Mouse (Mus musculus) liver, embryonic 13.5 days (tissue): ENCODE data around the gene Nsl1. TPM values are rescaled to one million over a fixed set of nuclear protein-coding genes. Genes with fewer than 3 reads are reported as not detected.

Experiments
- ATAC-seq: fragments of 200-750 bp; cut with Nextera tagmentation; 2 replicates; pipeline ENCODE4 v1.8.0; 2017; ENCODE audit warnings: low read depth, mild to moderate bottlenecking, moderate number of reproducible peaks, moderate library complexity
- DNase-seq: peaks from one replicate; pipeline ENCODE4 v3.0.0; 2022
- H3K27ac ChIP-seq: fragments of 300-500 bp; sonication (generic); 2 replicates; pipeline ENCODE4 v1.5.1; 2015; ENCODE audit warnings: moderate library complexity, mild to moderate bottlenecking, inconsistent platforms
- H3K27me3 ChIP-seq: fragments of 300-500 bp; sonication (generic); 2 replicates; pipeline ENCODE4 v1.6.1; 2015; ENCODE audit warnings: mild to moderate bottlenecking, inconsistent platforms
- H3K36me3 ChIP-seq: fragments of 300-500 bp; sonication (generic); 2 replicates; pipeline ENCODE4 v1.6.1; 2015; ENCODE audit warnings: mild to moderate bottlenecking, inconsistent platforms
- H3K4me1 ChIP-seq: fragments of 300-500 bp; sonication (generic); replicated peaks from 2 replicates; pipeline ENCODE4 v1.6.1; 2015; ENCODE audit warnings: inconsistent platforms
- H3K4me2 ChIP-seq: fragments of 300-500 bp; sonication (generic); 2 replicates; pipeline ENCODE4 v1.6.1; 2015; ENCODE audit warnings: inconsistent platforms, mild to moderate bottlenecking, moderate library complexity
- H3K4me3 ChIP-seq: fragments of 300-500 bp; sonication (generic); replicated peaks from 2 replicates; pipeline ENCODE4 v1.5.1; 2015; ENCODE audit warnings: mild to moderate bottlenecking, inconsistent platforms
- H3K9ac ChIP-seq: fragments of 300-500 bp; sonication (generic); 2 replicates; pipeline ENCODE4 v1.6.1; 2015; ENCODE audit warnings: mild to moderate bottlenecking, inconsistent platforms
- H3K9me3 ChIP-seq: fragments of 300-500 bp; sonication (generic); replicated peaks from 2 replicates; pipeline ENCODE4 v1.6.1; 2016; ENCODE audit warnings: inconsistent platforms
- WGBS: fragments of 180-500 bp; shearing (Covaris S2); methylation state at CpG from one replicate; pipeline ENCODE4 v1.1.7; 2015; ENCODE audit not compliant: insufficient replicate concordance; 5-methylcytosine and 5-hydroxymethylcytosine counted together
- polyA plus RNA-seq: library from polyadenylated mRNA; unstranded; fragments of >200 nt; fragmentation: Nextera tagmentation; extraction: Ambion mirVana; gene quantifications from 2 replicates; pipeline ENCODE4 v1.2.1, GENCODE M21; 2015

Gene Nsl1
- polyA plus RNA-seq, 1 experiment from 2014 or later = 16.7 TPM

DNA sequence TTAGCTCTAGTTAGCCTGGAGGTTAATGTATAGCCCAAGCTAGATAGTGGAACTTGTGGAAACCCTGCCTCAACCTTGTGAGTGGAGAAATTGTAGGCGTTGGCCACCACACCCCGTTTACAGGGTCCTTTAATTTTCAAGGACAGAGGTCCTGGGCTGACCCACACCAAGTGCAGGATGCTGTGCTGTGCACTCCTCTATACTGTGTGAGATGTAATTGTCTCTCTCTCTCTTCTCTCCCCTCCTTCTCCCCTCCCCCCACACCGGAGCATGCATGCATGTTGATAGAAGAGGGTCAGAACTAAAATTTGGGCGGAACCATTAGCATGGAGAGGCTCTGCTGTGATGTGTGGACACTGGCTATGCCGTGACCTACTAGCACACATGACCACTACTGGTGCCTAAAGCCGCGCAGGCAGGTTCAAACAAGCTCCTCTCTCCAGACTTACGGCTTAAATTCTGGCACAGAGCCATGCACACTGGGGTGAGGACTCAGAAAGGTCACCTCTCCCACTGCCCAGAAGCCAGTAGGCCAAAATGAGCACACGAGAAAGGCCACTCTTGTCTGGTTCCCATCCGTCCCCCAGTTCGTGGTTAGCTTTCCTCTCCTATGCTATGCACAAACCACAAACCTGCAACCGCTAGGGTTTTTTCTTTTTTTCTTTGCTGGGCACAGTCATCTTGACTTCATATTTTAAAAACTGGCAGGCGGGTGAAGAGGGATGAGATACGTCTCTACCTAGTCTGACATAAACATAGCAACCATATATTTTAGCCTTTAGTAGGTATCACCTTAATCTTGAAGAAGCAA, 34.3 kb downstream of the Nsl1 start:
- H3K4me2 ChIP-seq = peak overlapping the region; percentile 71
- H3K36me3 ChIP-seq = no peaks in the 10 kb centered on the region
- peak overlapping the region; percentile 56; the same call in 1 of the 2 replicates for H3K4me3 ChIP-seq
- H3K27ac ChIP-seq = no peak overlapping the region
- no peak overlapping the region for H3K9ac ChIP-seq
- peaks cover 66% of the 10 kb centered on the region for H3K27me3 ChIP-seq
- H3K9me3 ChIP-seq = no peaks in the 10 kb centered on the region
- 34% methylated on average over 14 of the region's 14 CpGs for WGBS
- ATAC-seq = 0 out of 2 replicates have a peak, but pooled peaks have one; percentile 22
- no peak for DNase-seq
- peaks cover 22% of the 10 kb centered on the region for H3K4me1 ChIP-seq

DNA sequence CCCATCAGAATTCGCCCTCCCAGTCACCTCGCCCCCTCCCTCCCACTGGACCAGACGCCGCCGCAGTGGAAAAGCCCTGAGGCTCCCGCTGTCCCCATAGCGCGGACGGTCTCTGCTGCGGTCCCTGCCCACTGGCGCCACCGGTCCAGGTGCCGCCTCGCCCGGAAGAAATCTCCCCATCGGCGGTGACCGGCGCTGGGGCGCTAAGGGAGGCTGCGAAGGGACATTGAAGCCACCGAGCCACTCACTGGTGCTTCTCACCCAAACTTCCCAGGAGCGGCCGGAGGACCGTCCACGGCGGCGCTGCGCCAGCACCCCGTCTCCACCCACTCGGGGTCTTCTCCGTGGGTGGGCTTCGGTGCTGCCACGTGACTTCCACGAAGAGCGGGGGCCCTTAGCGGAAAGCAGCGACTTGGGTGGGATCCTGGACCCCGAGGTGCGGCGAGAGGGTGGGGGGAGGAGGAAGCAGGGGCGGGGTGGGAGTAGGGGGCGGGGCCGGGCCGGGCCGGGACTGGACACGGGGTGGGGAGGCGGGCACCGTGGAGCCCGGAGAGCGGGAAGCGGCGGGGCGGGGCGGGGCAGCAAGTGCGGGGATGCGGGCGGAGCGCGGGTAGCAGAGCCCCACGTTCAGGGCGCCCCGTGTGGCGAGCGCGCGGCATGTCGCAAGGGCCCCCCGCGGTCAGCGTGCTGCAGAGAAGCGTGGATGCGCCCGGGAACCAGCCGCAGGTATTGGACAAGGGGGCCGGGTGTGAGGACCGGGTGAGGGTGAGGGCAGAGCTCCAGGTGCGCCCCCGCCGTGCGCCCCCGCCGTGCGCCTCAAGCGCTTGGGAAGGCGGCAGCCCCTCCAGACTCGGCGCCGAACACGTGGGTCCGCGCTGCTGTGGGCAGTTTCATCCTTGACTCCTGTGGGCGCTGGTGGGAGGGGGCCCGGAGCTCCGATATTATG, 35.3 kb downstream of the Nsl1 start, which contains the start of gene Batf3:
TSS of gene Batf3 (plus strand) at position 46 of the 946 bp plus-strand sequence.
- H3K9ac ChIP-seq = peak within 1 kb of the TSS; percentile 50
- ATAC-seq (peak; percentile 26; the same call in 1 of the 2 replicates), DNase-seq (no peak)
- no peak within 1 kb of the TSS for H3K27ac ChIP-seq
- WGBS = 1% methylated on average over 90 of the region's 95 CpGs
- peaks cover 66% of the 10 kb centered on the region for H3K27me3 ChIP-seq
- H3K9me3 ChIP-seq = no peaks in the 10 kb centered on the region
- peak within 1 kb of the TSS; percentile 71 for H3K4me2 ChIP-seq
- H3K4me3 ChIP-seq = peak within 1 kb of the TSS; percentile 56
- H3K36me3 ChIP-seq = no peaks in the 10 kb centered on the region
- peaks cover 19% of the 10 kb centered on the region for H3K4me1 ChIP-seq

DNA sequence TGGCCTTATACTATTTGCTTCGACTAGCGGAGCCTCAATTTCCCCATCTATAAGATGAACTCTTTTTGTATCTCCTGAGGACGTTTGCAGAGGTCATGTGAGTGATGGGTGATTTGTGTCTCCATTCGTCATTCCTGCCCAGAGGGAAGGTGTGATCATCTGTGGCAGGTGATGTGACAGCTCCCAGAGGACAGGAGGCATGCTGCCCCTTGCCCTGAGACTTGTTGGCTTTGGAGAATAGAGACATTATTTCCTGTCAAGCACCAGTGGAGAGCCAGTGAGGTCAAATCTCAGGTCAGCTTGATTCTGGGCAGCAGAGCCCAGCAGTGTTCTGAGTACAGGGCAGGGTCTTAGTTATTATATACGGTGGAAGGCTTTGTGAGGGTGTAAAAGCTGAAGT, 36.3 kb downstream of the Nsl1 start:
- peak overlapping the region; percentile 56; the same call in 1 of the 2 replicates for H3K4me3 ChIP-seq
- peaks cover 65% of the 10 kb centered on the region for H3K27me3 ChIP-seq
- H3K27ac ChIP-seq = no peak overlapping the region
- no peak overlapping the region for H3K9ac ChIP-seq
- H3K4me1 ChIP-seq = peaks cover 19% of the 10 kb centered on the region
- ATAC-seq (no peak), DNase-seq (no peak)
- H3K9me3 ChIP-seq = no peaks in the 10 kb centered on the region
- H3K4me2 ChIP-seq = no peak overlapping the region
- H3K36me3 ChIP-seq = no peaks in the 10 kb centered on the region
- WGBS = 38% methylated on average over 5 of the region's 5 CpGs

DNA sequence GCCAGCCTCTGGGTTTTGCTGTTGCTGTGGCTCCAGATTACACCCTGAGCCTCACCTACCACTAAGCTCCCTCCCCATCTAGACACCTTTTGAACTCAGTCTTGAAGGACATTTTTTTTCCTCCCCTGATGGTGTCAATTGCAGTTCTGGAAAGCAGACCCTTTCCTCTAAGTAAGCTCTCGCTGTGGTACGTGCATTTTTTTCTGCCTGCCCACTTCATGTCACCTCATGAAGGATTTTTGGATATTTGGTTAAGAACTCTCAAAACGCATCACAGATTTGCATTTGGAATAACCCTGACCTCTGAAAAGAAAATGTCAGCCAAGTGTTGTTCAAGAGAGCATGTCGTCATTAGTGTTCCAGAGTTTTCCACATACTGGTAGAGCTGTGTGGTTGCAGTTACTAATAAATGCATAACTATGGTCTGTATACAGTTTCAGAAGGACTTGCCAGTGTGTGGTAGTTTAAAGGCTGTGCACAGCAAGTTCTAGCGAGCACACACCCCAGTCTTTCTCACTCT, 37.0 kb downstream of the Nsl1 start:
- Histone ChIP-seq H3K4me1 (peaks cover 19% of the 10 kb centered on the region), H3K9ac (no peak overlapping the region), H3K4me2 (no peak overlapping the region), H3K36me3 (no peaks in the 10 kb centered on the region), H3K27ac (no peak overlapping the region), H3K9me3 (no peaks in the 10 kb centered on the region), H3K4me3 (no peak overlapping the region), H3K27me3 (peaks cover 62% of the 10 kb centered on the region)
- ATAC-seq (no peak), DNase-seq (no peak)
- WGBS = 62% methylated on average over 5 of the region's 5 CpGs

DNA sequence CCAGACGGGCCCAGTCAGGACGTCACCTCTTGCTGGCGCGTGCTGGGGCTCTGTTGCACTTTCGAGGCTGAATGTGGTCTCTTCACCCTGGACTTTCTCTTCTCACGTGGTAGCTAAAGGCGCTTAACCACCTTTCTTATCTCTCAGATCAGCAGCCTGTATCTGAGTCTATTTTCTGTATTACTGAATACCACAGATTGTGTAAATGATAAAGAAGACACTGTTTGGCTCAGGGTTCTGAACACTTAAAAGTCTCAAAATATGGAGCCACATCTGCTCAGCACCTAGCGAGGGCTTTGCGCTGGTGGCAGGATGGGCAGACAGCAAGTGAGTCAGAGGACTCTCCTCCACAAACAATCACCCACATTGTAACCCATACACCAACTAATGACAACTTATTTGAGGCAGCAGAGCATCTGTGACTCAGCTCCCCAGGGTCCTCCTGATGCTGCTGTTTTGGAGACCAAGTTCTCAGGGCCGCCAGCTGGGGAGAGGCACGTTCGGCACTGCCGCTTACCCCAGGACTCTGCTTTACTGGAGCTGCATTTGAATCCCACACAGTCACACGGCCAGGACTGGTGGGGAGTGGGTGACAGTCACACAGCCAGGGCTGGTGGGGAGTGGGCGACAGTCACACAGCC, 40.0 kb downstream of the Nsl1 start:
- no peaks in the 10 kb centered on the region for H3K36me3 ChIP-seq
- no peak overlapping the region for H3K27ac ChIP-seq
- no peak overlapping the region for H3K9ac ChIP-seq
- peaks cover 8% of the 10 kb centered on the region for H3K4me1 ChIP-seq
- no peak overlapping the region for H3K4me2 ChIP-seq
- H3K27me3 ChIP-seq = peaks cover 40% of the 10 kb centered on the region
- 72% methylated on average over 15 of the region's 15 CpGs for WGBS
- DNase-seq (no peak), ATAC-seq (no peak)
- no peaks in the 10 kb centered on the region for H3K9me3 ChIP-seq
- no peak overlapping the region for H3K4me3 ChIP-seq

DNA sequence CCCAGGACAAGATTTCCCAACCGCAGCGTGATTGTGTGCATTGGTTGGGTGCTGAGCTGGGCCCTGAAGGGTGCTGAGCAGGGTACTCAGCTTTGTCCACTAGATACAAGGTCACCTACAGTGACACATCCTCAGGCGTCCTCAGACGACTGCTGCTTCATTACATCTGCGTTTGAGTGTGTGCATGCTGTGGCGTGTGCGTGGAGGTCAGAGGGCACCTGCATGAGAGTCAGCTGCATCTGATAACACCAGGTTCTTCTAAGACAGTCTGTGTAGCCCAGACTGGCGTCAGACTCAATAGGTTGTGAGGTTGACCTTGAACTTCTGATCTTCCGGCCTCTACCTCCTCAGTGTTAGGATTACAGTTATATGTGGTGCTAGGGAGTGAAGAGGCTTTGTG, 42.4 kb downstream of the Nsl1 start:
- Histone ChIP-seq H3K4me3 (no peak overlapping the region), H3K27me3 (peaks cover 21% of the 10 kb centered on the region), H3K27ac (no peak overlapping the region), H3K9me3 (no peaks in the 10 kb centered on the region), H3K9ac (no peak overlapping the region), H3K4me1 (no peaks in the 10 kb centered on the region), H3K36me3 (no peaks in the 10 kb centered on the region), H3K4me2 (no peak overlapping the region)
- ATAC-seq = no peak
- WGBS = 68% methylated on average over 9 of the region's 9 CpGs
- DNase-seq = no peak

DNA sequence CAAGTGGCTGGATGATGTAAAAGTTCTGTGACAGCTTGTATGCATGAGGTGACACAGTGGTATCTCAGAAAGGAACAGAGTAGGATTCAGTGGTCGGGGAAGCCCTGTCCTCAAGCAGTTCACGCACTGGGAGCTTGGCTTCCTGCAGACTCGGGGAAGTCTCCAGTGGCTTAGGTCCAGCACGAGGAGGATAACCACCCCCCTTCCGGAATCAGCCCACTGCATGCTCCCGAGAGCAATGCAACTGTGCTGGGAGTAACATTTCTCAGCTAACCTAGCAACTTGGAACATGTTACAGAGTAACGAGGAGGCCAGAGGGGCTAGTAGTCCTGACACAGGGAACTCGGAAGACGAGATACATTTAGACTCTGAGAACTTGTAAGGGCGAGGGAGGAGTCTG, 44.5 kb downstream of the Nsl1 start:
- WGBS = 42% methylated on average over 10 of the region's 10 CpGs

DNA sequence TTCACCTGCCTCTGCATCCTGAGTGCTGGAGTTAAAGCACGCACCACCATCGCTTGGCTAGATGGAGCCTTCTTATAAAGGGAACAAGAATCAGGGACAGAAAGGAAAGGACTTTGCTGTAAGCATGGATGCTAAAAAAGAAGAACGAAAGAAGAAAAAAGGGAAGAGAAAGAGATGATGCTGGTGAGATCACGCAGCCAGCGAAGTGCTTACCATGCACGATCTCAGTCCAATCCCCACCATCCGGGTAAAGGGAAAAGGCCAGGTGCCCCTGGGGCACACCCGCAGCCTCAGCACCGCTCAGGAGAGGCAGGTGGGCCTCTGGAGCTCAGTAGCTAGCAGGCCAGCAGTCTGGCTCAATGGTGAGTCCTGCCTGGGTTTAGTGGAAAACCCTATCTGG, 47.1 kb downstream of the Nsl1 start:
- 78% methylated on average over 9 of the region's 9 CpGs for WGBS
- peaks cover 9% of the 10 kb centered on the region for H3K27me3 ChIP-seq
- H3K9ac ChIP-seq = no peak overlapping the region
- no peak overlapping the region for H3K4me3 ChIP-seq
- no peaks in the 10 kb centered on the region for H3K9me3 ChIP-seq
- no peaks in the 10 kb centered on the region for H3K36me3 ChIP-seq
- no peak for ATAC-seq
- DNase-seq = no peak
- H3K27ac ChIP-seq = no peak overlapping the region
- H3K4me1 ChIP-seq = peaks cover 9% of the 10 kb centered on the region; the same call in 1 of the 2 replicates
- H3K4me2 ChIP-seq = no peak overlapping the region

More for the DNA sequence above, 44.5 kb downstream of the Nsl1 start:
- Histone ChIP-seq H3K4me3 (no peak overlapping the region), H3K4me2 (no peak overlapping the region), H3K27me3 (peaks cover 12% of the 10 kb centered on the region), H3K4me1 (peaks cover 9% of the 10 kb centered on the region; the same call in 1 of the 2 replicates), H3K9me3 (no peaks in the 10 kb centered on the region), H3K27ac (no peak overlapping the region), H3K36me3 (no peaks in the 10 kb centered on the region), H3K9ac (no peak overlapping the region)
- ATAC-seq (no peak), DNase-seq (no peak)

DNA sequence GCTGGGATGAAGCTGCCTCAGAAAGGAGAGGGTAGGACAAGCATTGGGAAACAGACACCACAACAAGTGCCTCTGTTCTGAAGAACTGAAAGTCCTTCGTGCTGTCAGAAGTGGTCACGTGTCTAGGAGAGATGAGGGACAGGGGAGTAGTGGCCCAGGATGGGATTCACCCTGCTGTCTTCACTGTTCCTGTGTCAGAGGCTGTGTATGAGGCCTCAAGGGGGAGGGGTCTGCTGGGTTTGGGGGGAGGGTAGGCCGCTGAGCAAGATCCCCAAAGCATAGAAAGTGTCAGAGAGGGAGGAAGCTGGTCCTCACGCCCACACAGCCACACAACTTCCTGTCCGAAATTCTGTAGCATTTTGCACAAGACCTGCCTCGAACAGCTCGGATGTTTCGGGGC, 48.3 kb downstream of the Nsl1 start:
- Histone ChIP-seq H3K4me3 (no peak overlapping the region), H3K36me3 (no peaks in the 10 kb centered on the region), H3K27me3 (peaks cover 9% of the 10 kb centered on the region), H3K4me1 (peaks cover 14% of the 10 kb centered on the region; the same call in 1 of the 2 replicates), H3K4me2 (no peak overlapping the region), H3K9ac (no peak overlapping the region), H3K27ac (peak overlapping the region; percentile 65), H3K9me3 (no peaks in the 10 kb centered on the region)
- peak; percentile 45; the same call in 1 of the 2 replicates for ATAC-seq
- DNase-seq = no peak
- 14% methylated on average over 8 of the region's 8 CpGs for WGBS

DNA sequence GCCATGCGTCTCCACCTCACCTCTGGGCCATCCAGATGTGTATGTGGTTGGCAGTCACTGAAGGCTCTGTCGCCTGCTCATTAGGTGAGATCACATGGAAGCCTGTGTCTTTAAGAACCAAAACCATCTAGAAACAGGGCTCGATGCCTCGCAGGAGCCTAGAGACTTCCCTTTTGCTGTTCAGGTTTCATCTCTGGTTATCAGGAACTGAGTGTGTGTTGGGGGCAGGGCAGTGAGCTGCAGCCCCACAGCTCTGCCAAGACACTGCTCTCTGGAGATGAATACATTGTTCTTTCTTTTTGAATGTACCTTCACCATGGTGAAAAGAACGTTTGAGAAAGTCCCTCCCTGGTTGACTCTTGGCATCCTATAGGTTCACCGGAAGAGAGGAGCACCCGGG, 52.1 kb downstream of the Nsl1 start:
- peaks cover 4% of the 10 kb centered on the region for H3K27me3 ChIP-seq
- H3K4me1 ChIP-seq = peaks cover 24% of the 10 kb centered on the region
- no peak overlapping the region; the same call in 1 of the 2 replicates for H3K27ac ChIP-seq
- no peak overlapping the region for H3K4me3 ChIP-seq
- H3K9ac ChIP-seq = no peak overlapping the region
- no peaks in the 10 kb centered on the region for H3K36me3 ChIP-seq
- DNase-seq (no peak), ATAC-seq (no peak)
- no peaks in the 10 kb centered on the region for H3K9me3 ChIP-seq
- H3K4me2 ChIP-seq = no peak overlapping the region
- WGBS = 38% methylated on average over 7 of the region's 7 CpGs
